Mouse (Mus musculus) c-Kit-positive CD71-positive TER-119-positive erythroid progenitor cells, embryonic 14.5 days (primary cell): ENCODE results near the gene Igfbp1.

ENCODE experiments used
- DNase-seq: peaks from one replicate; pipeline ENCODE4 v3.0.0-alpha.2; 2013; ENCODE audit warnings: low spot score

The Igfbp1 gene

GRCm38 (mm10) chr11:7231958-7232357 lies 34.4 kb downstream of the Igfbp1 start:
- no peak for DNase-seq

GRCm38 (mm10) chr11:7233333-7233732 lies 35.8 kb downstream of the Igfbp1 start:
- DNase-seq: no peak

- DNase-seq: no peak
Observed at GRCm38 (mm10) chr11:7234436-7234835, 36.9 kb downstream of the Igfbp1 start.

DNA sequence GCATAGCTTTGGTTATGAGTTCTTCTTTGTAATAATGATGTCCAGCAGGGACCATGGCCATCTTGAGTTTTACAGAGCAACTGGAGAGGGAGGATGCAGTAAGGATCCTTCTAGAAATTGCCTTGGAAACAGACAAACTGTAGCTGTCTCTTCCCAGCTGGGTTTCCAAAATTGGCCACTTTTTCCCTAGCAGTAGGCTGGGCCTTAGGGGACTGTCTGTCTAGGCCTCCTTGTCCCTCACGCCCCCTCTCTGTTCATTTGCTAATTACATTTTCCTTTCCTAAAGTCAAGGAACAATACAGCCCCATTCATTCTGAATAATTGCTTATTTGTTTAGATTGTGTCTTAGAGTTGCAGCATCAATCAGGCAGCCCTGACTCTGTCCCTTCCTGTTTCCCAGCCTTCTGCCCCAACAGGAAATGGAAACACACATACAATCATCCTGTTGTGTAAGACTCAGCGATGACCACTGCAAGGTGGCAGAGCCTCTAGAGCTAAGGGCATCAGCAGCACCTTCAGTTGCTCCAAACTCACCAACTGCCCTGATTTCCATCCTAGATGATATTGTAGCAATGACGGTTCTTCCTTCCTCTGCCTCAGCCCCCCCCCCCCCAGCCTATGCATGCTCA lies 37.5 kb downstream of the Igfbp1 start:
- no peak for DNase-seq

- no peak for DNase-seq
Observed at GRCm38 (mm10) chr11:7236751-7237150, 39.2 kb downstream of the Igfbp1 start.

GRCm38 (mm10) chr11:7237712-7238111 lies 40.1 kb downstream of the Igfbp1 start:
- no peak for DNase-seq

- DNase-seq: no peak
Observed at GRCm38 (mm10) chr11:7238546-7238945, 41.0 kb downstream of the Igfbp1 start.

- DNase-seq: no peak
Observed at GRCm38 (mm10) chr11:7239041-7239740, 41.6 kb downstream of the Igfbp1 start.

GRCm38 (mm10) chr11:7244782-7245181 lies 47.2 kb downstream of the Igfbp1 start:
- DNase-seq: no peak

DNA sequence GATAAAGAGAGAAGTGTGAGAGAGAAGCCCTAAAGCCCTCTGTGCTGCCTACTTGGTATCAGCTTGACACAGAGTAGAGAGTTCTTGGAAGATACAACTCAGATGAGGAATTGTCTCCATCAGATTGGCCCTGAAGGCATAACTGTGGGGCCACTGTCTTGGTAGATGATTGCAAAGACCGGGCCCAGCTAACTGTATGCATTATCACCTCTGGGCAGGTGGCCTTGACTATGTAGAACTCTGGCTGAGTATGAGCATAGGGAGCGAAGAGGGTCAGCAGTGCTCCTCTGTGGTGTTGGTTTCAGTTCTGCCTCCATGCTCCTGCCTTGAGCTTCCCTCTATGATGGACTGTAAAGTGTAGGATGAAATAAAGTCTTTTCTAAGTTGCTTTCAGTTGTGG lies 52.8 kb downstream of the Igfbp1 start:
- no peak for DNase-seq

- DNase-seq: no peak
Observed at GRCm38 (mm10) chr11:7250870-7251269, 53.3 kb downstream of the Igfbp1 start.
